Mouse (Mus musculus): ENCODE measurements around the gene Sag. TPM values are rescaled to one million over a fixed set of nuclear protein-coding genes. Genes with fewer than 3 reads are reported as not detected.
"Not testable (repeated sequence)": the region's sequence is repeated elsewhere in the genome, so short reads cannot be mapped to it uniquely, and the experiment has no call there.

Sag gene
- total and polyA plus RNA-seq, 3 experiments = 0.16 to 0.57 (median 0.43) TPM

DNA sequence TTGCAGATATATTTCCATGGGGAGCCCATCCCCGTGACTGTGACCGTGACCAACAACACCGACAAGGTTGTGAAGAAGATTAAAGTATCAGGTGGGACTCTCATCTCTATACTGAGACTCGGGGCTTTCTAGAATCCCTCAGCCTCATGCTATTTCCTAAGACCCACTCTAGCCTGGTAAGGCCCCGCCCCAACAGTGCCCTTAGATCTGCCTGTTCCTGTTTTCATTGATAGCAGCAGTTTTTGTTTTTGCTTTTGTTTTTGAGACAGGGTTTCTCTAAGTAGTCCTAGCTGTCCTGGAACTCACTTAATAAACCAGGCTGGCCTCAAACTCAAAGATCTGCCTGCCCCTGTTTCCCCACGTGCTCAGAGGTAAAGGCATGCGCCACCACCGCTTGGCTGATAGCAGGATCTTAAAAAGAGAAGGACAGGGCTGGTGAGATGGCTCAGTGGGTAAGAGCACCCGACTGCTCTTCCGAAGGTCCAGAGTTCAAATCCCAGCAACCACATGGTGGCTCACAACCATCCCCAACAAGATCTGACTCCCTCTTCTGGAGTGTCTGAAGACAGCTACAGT lies 21.0 kb downstream of the Sag start:
- 90% methylated on average over 10 of the region's 10 CpGs for WGBS
- no peak overlapping the region for H3K9ac ChIP-seq (ENCODE audit: low read depth, low read length)
- no peak overlapping the region for H3K27ac ChIP-seq
- DNase-seq = no peak
- H3K36me3 ChIP-seq (ENCODE audit: control insufficient read depth, insufficient read depth, low read length) = no peaks in the 10 kb centered on the region
- H3K79me2 ChIP-seq (replicated peaks; ENCODE audit: control insufficient read depth, insufficient read depth, low read length) = no peaks in the 10 kb centered on the region
- TF ChIP-seq CTCF (IDR thresholded peaks at IDR 0.05) = no peak
- H3K4me3 ChIP-seq = no peak overlapping the region
- no peaks in the 10 kb centered on the region for H3K27me3 ChIP-seq (ENCODE audit: control insufficient read depth, insufficient read depth, low read length)
- peaks cover 10% of the 10 kb centered on the region for H3K4me1 ChIP-seq (ENCODE audit: control insufficient read depth, insufficient read depth, low read length)
- intact Hi-C loops (cut with DNase I) = no loop called here

DNA sequence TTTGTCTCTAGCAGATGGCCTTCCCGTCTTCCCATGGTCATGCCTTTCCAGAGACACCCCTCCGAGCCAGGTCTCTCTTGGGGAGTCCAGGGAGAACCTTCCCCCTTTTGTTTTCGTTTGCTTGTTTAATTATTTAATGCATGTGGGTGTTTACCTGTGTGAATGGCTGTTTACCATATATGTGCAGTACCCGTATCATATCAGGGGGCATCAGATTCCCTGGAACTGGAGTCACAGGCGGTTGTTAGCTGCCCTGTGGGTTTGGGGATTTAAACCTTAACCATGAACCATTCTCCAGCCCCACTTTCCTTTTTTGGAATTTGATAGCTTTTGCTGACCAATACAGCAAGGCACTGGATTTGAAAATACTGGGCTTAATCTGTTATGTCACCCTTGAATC lies 21.8 kb downstream of the Sag start:
- 98% methylated on average over 5 of the region's 5 CpGs for WGBS
- H3K4me3 ChIP-seq = no peak overlapping the region
- H3K36me3 ChIP-seq (ENCODE audit: control insufficient read depth, insufficient read depth, low read length) = no peaks in the 10 kb centered on the region
- no peaks in the 10 kb centered on the region for H3K27me3 ChIP-seq (ENCODE audit: control insufficient read depth, insufficient read depth, low read length)
- intact Hi-C loops (cut with DNase I) = no loop called here
- DNase-seq = no peak
- H3K9ac ChIP-seq (ENCODE audit: low read depth, low read length) = no peak overlapping the region
- H3K79me2 ChIP-seq (replicated peaks; ENCODE audit: control insufficient read depth, insufficient read depth, low read length) = no peaks in the 10 kb centered on the region
- peaks cover 12% of the 10 kb centered on the region for H3K4me1 ChIP-seq (ENCODE audit: control insufficient read depth, insufficient read depth, low read length)
- H3K27ac ChIP-seq = no peak overlapping the region; the same call in 1 of the 2 replicates
- TF ChIP-seq EP300 (IDR thresholded peaks at IDR 0.05; ENCODE audit: insufficient read depth, low read depth, low read length) (no peak), CTCF (IDR thresholded peaks at IDR 0.05) (peak; percentile 48)

- Histone ChIP-seq H3K4me3 (no peak overlapping the region), H3K27ac (peak overlapping the region; percentile 40), H3K4me1 (ENCODE audit: control insufficient read depth, insufficient read depth, low read length) (peaks cover 12% of the 10 kb centered on the region), H3K79me2 (replicated peaks; ENCODE audit: control insufficient read depth, insufficient read depth, low read length) (no peaks in the 10 kb centered on the region), H3K27me3 (ENCODE audit: control insufficient read depth, insufficient read depth, low read length) (no peaks in the 10 kb centered on the region), H3K9ac (ENCODE audit: low read depth, low read length) (no peak overlapping the region), H3K36me3 (ENCODE audit: control insufficient read depth, insufficient read depth, low read length) (no peaks in the 10 kb centered on the region)
- TF ChIP-seq CTCF (IDR thresholded peaks at IDR 0.05) = no peak
- no peak for TF ChIP-seq EP300 (IDR thresholded peaks at IDR 0.05; ENCODE audit: insufficient read depth, low read depth, low read length)
- no peak for TF ChIP-seq POLR2A (IDR thresholded peaks at IDR 0.05; ENCODE audit: insufficient read depth, low read depth, low read length)
- no peak for DNase-seq
- WGBS = 80% methylated on average over 6 of the region's 6 CpGs
- intact Hi-C loops (cut with DNase I) = loop anchor here (2.0 kb wide), 1 partner anchor 97 kb away; no protein-coding TSS in a partner anchor
Observed at GRCm38 (mm10) chr1:87825991-87826390, 22.5 kb downstream of the Sag start.

- Histone ChIP-seq H3K4me1 (ENCODE audit: control insufficient read depth, insufficient read depth, low read length) (peaks cover 12% of the 10 kb centered on the region), H3K36me3 (ENCODE audit: control insufficient read depth, insufficient read depth, low read length) (no peaks in the 10 kb centered on the region), H3K9ac (ENCODE audit: low read depth, low read length) (no peak overlapping the region), H3K79me2 (replicated peaks; ENCODE audit: control insufficient read depth, insufficient read depth, low read length) (no peaks in the 10 kb centered on the region), H3K4me3 (no peak overlapping the region), H3K27me3 (ENCODE audit: control insufficient read depth, insufficient read depth, low read length) (no peaks in the 10 kb centered on the region), H3K27ac (peak overlapping the region; percentile 66)
- no peak for DNase-seq
- WGBS = 27% methylated on average over 2 of the region's 2 CpGs
- intact Hi-C loops (cut with DNase I) = loop anchor here (2.0 kb wide), 1 partner anchor 96 kb away; no protein-coding TSS in a partner anchor
- no peak for TF ChIP-seq EP300 (IDR thresholded peaks at IDR 0.05; ENCODE audit: insufficient read depth, low read depth, low read length)
- TF ChIP-seq POLR2A (IDR thresholded peaks at IDR 0.05; ENCODE audit: insufficient read depth, low read depth, low read length) = no peak
- no peak for TF ChIP-seq CTCF (IDR thresholded peaks at IDR 0.05)
Observed at GRCm38 (mm10) chr1:87826474-87826873, 23.0 kb downstream of the Sag start.

DNA sequence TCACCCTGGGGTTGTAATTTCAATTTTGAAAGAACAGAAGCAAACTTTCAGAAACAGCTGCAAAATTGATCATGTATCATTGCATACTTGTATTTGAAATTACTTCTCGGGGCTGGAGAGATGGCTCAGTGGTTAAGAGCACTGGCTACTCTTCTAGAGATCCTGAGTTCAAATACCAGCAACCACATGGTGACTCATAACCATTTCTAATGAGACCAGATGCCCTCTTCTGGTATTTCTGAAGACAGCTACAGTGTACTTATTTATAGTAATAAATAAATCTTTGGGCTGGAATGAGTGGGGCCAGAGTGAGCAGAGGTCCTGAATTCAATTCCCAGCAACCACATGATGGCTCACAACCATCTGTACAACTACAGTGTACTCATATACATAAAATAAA lies 24.0 kb downstream of the Sag start:
- H3K36me3 ChIP-seq (ENCODE audit: control insufficient read depth, insufficient read depth, low read length) = not testable (repeated sequence)
- intact Hi-C loops (cut with DNase I) = loop anchor here (2.0 kb wide), 1 partner anchor 95 kb away; no protein-coding TSS in a partner anchor

GRCm38 (mm10) chr1:87828185-87828584 lies 24.7 kb downstream of the Sag start:
- WGBS = 39% methylated on average over 9 of the region's 9 CpGs
- no peak overlapping the region for H3K9ac ChIP-seq (ENCODE audit: low read depth, low read length)
- H3K27ac ChIP-seq = peak overlapping the region; percentile 69
- no peak overlapping the region for H3K4me3 ChIP-seq
- no peaks in the 10 kb centered on the region for H3K79me2 ChIP-seq (replicated peaks; ENCODE audit: control insufficient read depth, insufficient read depth, low read length)
- H3K36me3 ChIP-seq (ENCODE audit: control insufficient read depth, insufficient read depth, low read length) = no peaks in the 10 kb centered on the region
- DNase-seq = peak; percentile 49 to 78
- no peaks in the 10 kb centered on the region for H3K27me3 ChIP-seq (ENCODE audit: control insufficient read depth, insufficient read depth, low read length)
- peaks cover 12% of the 10 kb centered on the region for H3K4me1 ChIP-seq (ENCODE audit: control insufficient read depth, insufficient read depth, low read length)
- intact Hi-C loops (cut with DNase I) = no loop called here
- peak; percentile 68; the same call in 1 of the 2 replicates for TF ChIP-seq EP300 (IDR thresholded peaks at IDR 0.05; ENCODE audit: insufficient read depth, low read depth, low read length)
- TF ChIP-seq CTCF (IDR thresholded peaks at IDR 0.05) = no peak

More for the DNA sequence above, 24.0 kb downstream of the Sag start:
- not testable (repeated sequence) for H3K27me3 ChIP-seq (ENCODE audit: control insufficient read depth, insufficient read depth, low read length); DNase-seq; H3K79me2 ChIP-seq (replicated peaks; ENCODE audit: control insufficient read depth, insufficient read depth, low read length); H3K9ac ChIP-seq (ENCODE audit: low read depth, low read length); H3K4me3 ChIP-seq
- TF ChIP-seq CTCF (IDR thresholded peaks at IDR 0.05) = 0 out of 2 replicates have a peak, but pooled peaks have one; percentile 4
- peak overlapping the region; percentile 69 for H3K27ac ChIP-seq
- H3K4me1 ChIP-seq (ENCODE audit: control insufficient read depth, insufficient read depth, low read length) = peaks cover 12% of the 10 kb centered on the region
- WGBS = 69% methylated on average over 1 of the region's 1 CpGs

Data from heart, adult 2 months (tissue).